Mouse (Mus musculus): ENCODE measurements around the gene Madd. TPM values are rescaled to one million over a fixed set of nuclear protein-coding genes. Genes with fewer than 3 reads are reported as not detected.

The Madd gene
- polyA plus RNA-seq, 1 experiment: 11.4 TPM

DNA sequence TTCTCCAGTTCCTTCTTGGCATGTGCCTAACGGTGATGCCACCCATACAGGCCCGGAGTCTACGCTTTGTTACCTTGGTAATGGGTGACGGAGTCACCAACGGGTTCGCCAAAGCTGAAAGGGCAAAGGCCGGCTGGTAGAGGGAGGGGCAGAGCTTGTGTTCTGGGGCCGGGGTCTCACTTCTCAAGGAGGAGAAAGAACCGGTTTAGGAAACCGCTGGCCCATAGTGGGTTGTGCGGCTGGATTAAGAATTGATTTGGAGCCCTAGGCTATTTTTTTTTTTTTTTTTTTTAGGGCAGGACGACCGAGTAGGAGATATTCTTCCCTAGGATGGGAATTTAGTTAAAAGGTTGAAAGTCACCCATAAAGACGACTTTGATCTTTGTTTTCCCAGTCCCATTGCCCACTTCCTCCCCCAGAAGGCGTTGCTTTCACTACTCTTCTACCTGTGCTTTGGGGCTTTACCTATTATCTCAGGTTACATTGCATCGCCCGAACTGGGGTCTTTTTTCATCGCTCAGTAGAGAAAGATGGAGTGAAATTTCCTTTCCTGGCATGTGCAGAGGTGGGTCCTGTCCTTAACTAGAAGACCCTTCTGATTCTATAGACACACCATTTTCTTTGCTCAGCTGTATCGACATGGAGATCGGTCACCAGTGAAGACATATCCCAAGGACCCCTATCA lies 19.5 kb upstream of the Madd start:
- Histone ChIP-seq H3K36me3 (ENCODE audit: control insufficient read depth, insufficient read depth, low read length) (peaks cover 2% of the 10 kb centered on the region), H3K4me3 (ENCODE audit: control insufficient read depth, low read depth, low read length) (peak overlapping the region; percentile 97), H3K27ac (ENCODE audit: control insufficient read depth, insufficient read depth, low read depth, low read length) (peak overlapping the region; percentile 30), H3K4me1 (ENCODE audit: control insufficient read depth, insufficient read depth, low read length) (peaks cover 6% of the 10 kb centered on the region), H3K27me3 (ENCODE audit: control insufficient read depth, insufficient read depth, low read length) (no peaks in the 10 kb centered on the region)
- no peak for TF ChIP-seq CTCF (IDR thresholded peaks at IDR 0.05; ENCODE audit: control insufficient read depth, insufficient read depth, insufficient replicate concordance, low read depth, low read length)
- no peak for TF ChIP-seq POLR2A (IDR thresholded peaks at IDR 0.05; ENCODE audit: control insufficient read depth, low read depth, low read length)

DNA sequence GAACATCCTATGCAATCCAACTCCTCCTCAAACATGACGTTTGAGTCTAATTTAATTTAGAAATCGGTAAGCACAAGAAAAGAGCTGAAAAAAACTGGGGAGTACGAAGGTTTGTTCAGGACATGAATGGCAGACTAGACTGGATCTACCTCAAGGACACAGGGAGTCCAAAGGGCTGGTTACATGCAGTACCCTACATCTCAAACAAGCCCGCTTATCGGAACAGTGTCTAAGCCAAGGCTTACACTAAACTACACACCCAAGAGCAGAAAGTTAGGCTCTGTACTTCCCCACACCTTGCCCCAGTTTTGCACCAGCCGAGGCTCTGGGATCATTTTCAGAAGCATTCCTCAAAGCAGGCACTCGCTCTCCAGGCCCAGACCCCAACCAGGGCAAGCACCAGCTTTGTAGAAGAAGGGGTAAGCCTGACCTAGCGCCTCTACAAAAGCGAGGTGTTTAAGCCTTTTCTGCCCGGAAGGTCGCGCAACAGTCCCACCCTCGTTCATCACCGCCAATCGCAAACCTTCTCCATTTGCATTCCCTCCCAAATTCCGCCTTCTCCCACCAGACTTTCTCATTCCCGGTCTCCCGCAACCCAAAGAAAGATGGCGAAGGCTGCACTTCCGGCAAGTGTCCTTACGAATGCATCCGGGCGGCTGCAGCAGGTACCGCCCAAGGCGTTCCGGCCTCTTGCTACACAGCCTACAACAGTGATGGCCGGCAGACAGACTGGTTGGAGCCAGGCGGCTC lies 18.8 kb upstream of the Madd start, which contains the start of the genes Nr1h3 and Acp2:
Gene Nr1h3, minus strand, starts transcription at position 613 of the 750 bp plus-strand sequence.
Gene Acp2, plus strand, starts transcription at position 664 of the 750 bp plus-strand sequence.
- Histone ChIP-seq H3K36me3 (ENCODE audit: control insufficient read depth, insufficient read depth, low read length) (no peaks in the 10 kb centered on the region; the same call in 1 of the 2 replicates), H3K27me3 (ENCODE audit: control insufficient read depth, insufficient read depth, low read length) (no peaks in the 10 kb centered on the region), H3K27ac (ENCODE audit: control insufficient read depth, insufficient read depth, low read depth, low read length) (peak within 1 kb of the TSS; percentile 86), H3K4me1 (ENCODE audit: control insufficient read depth, insufficient read depth, low read length) (peaks cover 6% of the 10 kb centered on the region), H3K4me3 (ENCODE audit: control insufficient read depth, low read depth, low read length) (peak within 1 kb of the TSS; percentile 97)
- TF ChIP-seq CTCF (IDR thresholded peaks at IDR 0.05; ENCODE audit: control insufficient read depth, insufficient read depth, insufficient replicate concordance, low read depth, low read length) (no peak), POLR2A (IDR thresholded peaks at IDR 0.05; ENCODE audit: control insufficient read depth, low read depth, low read length) (peak; percentile 74)

DNA sequence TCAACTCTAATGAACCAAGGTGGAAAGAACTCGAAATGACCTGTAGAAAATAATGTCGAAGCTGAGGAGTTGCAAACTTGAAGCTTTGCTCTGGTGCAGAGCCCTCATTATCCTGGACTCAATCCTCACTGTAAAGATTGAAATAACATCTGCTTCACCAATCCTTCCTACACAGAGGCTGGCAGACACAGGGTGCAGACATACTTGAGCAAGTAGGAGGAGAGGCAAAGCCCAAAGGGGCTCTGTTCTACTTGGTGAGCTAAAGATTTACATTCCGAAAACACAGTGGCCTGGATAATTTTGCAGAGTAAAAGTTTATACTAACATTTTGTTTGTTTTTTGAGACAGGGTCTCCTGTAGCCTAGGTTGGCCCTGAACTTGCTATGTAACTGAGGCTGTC lies 15.3 kb upstream of the Madd start:
- Histone ChIP-seq H3K27ac (ENCODE audit: control insufficient read depth, insufficient read depth, low read depth, low read length) (no peak overlapping the region), H3K27me3 (ENCODE audit: control insufficient read depth, insufficient read depth, low read length) (no peaks in the 10 kb centered on the region), H3K4me1 (ENCODE audit: control insufficient read depth, insufficient read depth, low read length) (peaks cover 24% of the 10 kb centered on the region), H3K36me3 (ENCODE audit: control insufficient read depth, insufficient read depth, low read length) (no peaks in the 10 kb centered on the region), H3K4me3 (ENCODE audit: control insufficient read depth, low read depth, low read length) (no peak overlapping the region)
- no peak for TF ChIP-seq CTCF (IDR thresholded peaks at IDR 0.05; ENCODE audit: control insufficient read depth, insufficient read depth, insufficient replicate concordance, low read depth, low read length)
- TF ChIP-seq POLR2A (IDR thresholded peaks at IDR 0.05; ENCODE audit: control insufficient read depth, low read depth, low read length): no peak

DNA sequence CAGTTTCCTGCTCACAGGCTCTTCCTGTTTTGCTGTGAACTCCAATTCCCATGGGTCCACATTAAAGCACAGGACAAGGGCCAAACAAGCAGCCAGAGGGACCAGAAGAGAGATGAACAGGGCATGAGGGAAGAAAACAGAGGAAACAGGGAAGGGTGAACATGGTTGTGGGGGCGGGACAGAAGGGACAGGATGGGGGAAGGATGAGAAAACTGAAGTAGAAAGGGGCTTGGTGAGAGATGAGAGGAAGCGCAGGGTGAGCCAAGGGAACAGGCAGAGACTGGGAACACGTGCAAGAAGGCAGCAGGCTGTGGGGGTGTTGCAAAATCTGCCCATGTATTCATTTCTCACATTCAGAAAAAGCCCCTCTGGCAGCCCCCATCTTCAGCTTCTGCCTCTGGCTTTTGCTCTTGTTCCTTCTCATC lies 13.0 kb upstream of the Madd start:
- H3K4me3 ChIP-seq (ENCODE audit: control insufficient read depth, low read depth, low read length): no peak overlapping the region
- H3K27ac ChIP-seq (ENCODE audit: control insufficient read depth, insufficient read depth, low read depth, low read length): peak overlapping the region; percentile 42
- H3K27me3 ChIP-seq (ENCODE audit: control insufficient read depth, insufficient read depth, low read length): no peaks in the 10 kb centered on the region
- no peaks in the 10 kb centered on the region for H3K36me3 ChIP-seq (ENCODE audit: control insufficient read depth, insufficient read depth, low read length)
- peaks cover 20% of the 10 kb centered on the region for H3K4me1 ChIP-seq (ENCODE audit: control insufficient read depth, insufficient read depth, low read length)
- no peak for TF ChIP-seq POLR2A (IDR thresholded peaks at IDR 0.05; ENCODE audit: control insufficient read depth, low read depth, low read length)
- no peak for TF ChIP-seq CTCF (IDR thresholded peaks at IDR 0.05; ENCODE audit: control insufficient read depth, insufficient read depth, insufficient replicate concordance, low read depth, low read length)

DNA sequence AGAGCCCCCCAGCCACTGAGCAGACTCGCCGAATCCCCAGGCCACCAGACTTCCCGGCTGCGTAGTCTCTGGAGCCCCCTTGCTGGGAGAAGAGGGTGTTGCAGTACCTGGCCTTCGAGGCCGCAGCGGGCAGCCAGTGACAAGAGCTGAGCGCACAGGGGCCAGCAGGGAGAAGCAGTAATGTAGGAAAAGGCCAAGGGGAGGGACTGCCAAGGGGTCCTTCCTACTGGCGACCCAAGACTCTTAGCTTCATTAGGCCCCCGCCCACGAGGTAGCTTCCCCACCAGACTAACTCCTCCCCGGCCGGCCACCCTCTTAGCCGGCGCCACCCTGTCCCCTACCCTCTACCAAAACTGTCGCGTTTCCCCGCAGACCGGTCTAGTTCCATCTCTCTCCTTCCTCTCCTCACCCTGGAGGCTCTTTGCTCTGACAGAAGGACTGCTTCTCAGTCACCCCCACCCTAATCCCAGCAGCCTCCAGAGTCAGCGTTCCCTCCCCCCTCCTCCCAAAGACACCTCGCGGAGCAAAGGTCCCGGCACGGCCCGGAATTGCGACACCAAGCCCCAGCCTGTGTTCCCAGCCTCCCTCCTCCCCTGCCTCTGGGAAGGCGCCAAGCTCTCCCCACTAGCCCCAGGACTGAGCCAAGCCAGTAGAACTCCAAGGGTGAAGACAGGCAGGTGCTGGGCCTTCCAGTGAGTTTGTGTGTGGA lies 11.1 kb upstream of the Madd start:
- TF ChIP-seq CTCF (IDR thresholded peaks at IDR 0.05; ENCODE audit: control insufficient read depth, insufficient read depth, insufficient replicate concordance, low read depth, low read length) (peak; percentile 61; the same call in 1 of the 2 replicates), POLR2A (IDR thresholded peaks at IDR 0.05; ENCODE audit: control insufficient read depth, low read depth, low read length) (no peak)
- peak overlapping the region; percentile 36; the same call in 1 of the 2 replicates for H3K27ac ChIP-seq (ENCODE audit: control insufficient read depth, insufficient read depth, low read depth, low read length)
- no peaks in the 10 kb centered on the region for H3K27me3 ChIP-seq (ENCODE audit: control insufficient read depth, insufficient read depth, low read length)
- H3K4me1 ChIP-seq (ENCODE audit: control insufficient read depth, insufficient read depth, low read length): peaks cover 22% of the 10 kb centered on the region
- peak overlapping the region; percentile 54 for H3K4me3 ChIP-seq (ENCODE audit: control insufficient read depth, low read depth, low read length)
- H3K36me3 ChIP-seq (ENCODE audit: control insufficient read depth, insufficient read depth, low read length): no peaks in the 10 kb centered on the region

DNA sequence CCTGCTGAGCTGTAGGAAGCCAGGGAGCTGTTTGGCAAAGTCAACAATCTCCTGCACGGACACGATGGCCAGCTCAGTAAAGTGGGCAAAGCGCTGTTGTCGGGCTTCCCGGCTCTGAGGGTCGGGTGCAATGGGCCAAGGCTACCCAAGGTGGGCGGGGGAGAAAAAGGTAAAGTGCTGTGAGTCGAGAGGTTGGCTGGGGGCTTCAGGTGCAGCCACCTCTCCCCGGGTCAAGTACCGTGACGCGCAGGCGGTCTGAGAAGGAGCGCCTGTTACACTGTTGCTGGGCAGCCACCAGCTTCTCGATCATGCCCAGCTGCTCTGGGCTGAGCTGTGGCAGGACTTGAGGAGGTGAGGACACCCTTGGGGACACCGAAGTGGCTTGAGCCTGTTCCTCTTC lies 6.9 kb upstream of the Madd start:
- Histone ChIP-seq H3K27ac (ENCODE audit: control insufficient read depth, insufficient read depth, low read depth, low read length) (no peak overlapping the region), H3K27me3 (ENCODE audit: control insufficient read depth, insufficient read depth, low read length) (no peaks in the 10 kb centered on the region), H3K36me3 (ENCODE audit: control insufficient read depth, insufficient read depth, low read length) (no peaks in the 10 kb centered on the region), H3K4me3 (ENCODE audit: control insufficient read depth, low read depth, low read length) (no peak overlapping the region), H3K4me1 (ENCODE audit: control insufficient read depth, insufficient read depth, low read length) (peaks cover 14% of the 10 kb centered on the region)
- TF ChIP-seq POLR2A (IDR thresholded peaks at IDR 0.05; ENCODE audit: control insufficient read depth, low read depth, low read length) (no peak), CTCF (IDR thresholded peaks at IDR 0.05; ENCODE audit: control insufficient read depth, insufficient read depth, insufficient replicate concordance, low read depth, low read length) (no peak)

DNA sequence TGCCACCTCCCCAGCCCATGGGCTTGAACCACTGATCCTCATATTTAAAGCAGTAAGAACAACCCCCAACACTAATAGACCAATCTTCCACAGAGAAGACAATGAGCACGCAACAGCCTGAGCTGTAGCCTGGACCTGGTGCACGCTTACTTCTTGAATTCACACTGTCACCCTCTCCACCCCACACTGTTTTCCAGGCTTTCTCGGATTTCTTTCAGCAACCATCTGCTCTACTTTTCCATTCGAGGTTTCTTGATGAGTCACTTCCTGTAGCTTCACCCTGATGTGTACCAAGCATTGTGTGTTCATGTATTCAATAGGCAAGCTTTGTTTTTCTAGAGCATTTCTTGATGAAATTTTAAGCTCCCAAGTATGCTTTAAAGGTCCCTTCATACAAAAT lies 3.8 kb upstream of the Madd start:
- TF ChIP-seq CTCF (IDR thresholded peaks at IDR 0.05; ENCODE audit: control insufficient read depth, insufficient read depth, insufficient replicate concordance, low read depth, low read length): no peak
- TF ChIP-seq POLR2A (IDR thresholded peaks at IDR 0.05; ENCODE audit: control insufficient read depth, low read depth, low read length): no peak
- Histone ChIP-seq H3K4me1 (ENCODE audit: control insufficient read depth, insufficient read depth, low read length) (peaks cover 11% of the 10 kb centered on the region), H3K27ac (ENCODE audit: control insufficient read depth, insufficient read depth, low read depth, low read length) (no peak overlapping the region), H3K4me3 (ENCODE audit: control insufficient read depth, low read depth, low read length) (no peak overlapping the region), H3K36me3 (ENCODE audit: control insufficient read depth, insufficient read depth, low read length) (no peaks in the 10 kb centered on the region), H3K27me3 (ENCODE audit: control insufficient read depth, insufficient read depth, low read length) (no peaks in the 10 kb centered on the region)

All from testis, adult 2 months (tissue).